Mouse (Mus musculus) natural killer cell, adult 2 months (primary cell): Measurements from ENCODE around the gene Mex3d.
A peak's percentile ranks its signal among the peaks of the same experiment; 100 is the strongest.

Experiments
- DNase-seq, 2 experiments: peaks; one replicate each; pipeline ENCODE4 v3.0.0; 2022; ENCODE audit warnings: low spot score in 2 of 2

Gene Mex3d

GRCm38 (mm10) chr10:80386735-80387471, 556 bp downstream of the Mex3d start:
- DNase-seq: no peak

GRCm38 (mm10) chr10:80385811-80386734, 1.4 kb downstream of the Mex3d start:
- no peak for DNase-seq

DNA sequence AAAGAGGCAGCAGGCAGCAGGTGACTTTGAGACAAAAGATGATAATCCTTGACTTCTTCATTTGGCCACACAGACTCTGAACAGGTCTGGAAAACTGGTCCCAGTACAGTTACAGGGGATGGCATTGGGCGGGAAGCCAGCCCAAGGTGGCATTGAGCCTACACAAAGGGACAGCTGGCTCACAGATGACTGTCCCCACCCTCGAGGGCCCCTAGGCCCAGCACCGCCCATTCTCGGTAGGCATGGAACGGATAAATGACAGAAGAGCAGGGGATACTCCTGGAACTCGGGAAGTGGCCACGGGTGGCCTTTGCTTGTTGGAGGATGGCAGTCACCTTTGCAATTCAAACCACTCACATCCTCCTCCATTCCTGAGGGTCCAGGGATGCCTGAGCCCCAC, 2.1 kb downstream of the Mex3d start:
- DNase-seq: no peak

DNA sequence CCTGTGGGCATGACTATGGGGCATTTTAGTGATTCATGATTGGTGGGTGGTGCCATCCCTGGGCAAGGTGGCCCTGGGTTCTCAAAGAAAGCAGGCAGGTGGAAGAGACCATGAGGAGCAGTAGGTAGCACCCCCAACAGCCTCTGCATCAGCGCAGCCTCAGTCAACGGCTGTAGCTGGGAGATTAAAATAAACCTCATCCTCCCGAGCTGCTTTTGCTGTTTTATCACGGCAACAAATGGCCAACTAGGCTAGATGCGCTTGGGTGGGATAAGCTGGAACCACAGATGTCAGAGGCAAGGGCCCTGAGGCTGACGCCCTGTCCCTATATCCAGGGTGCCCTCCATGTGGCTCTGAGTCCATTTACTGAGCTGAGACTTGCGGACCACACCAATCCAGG, 2.8 kb downstream of the Mex3d start:
- DNase-seq: no peak

GRCm38 (mm10) chr10:80384115-80384639, 3.3 kb downstream of the Mex3d start:
- no peak for DNase-seq

DNA sequence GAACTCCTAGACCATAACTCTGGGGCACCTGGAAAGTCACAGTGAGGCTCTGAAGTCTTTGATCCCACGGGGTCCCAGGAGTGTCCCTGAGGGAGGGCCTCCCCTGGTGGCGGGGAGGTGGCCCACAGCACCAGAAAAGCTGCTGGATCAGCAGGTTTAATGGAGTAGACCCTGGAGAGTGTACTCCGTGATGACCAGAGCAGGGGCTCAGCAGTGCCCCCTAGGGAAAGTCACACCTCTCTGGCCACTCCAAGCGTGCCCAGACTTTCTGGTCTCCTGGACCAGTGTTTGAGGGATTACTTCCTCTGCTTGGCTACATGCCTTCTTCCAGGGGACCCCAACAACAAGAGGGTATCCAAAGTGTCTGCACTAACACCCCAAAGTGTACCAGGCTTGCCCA, 4.0 kb downstream of the Mex3d start:
- DNase-seq: no peak

DNA sequence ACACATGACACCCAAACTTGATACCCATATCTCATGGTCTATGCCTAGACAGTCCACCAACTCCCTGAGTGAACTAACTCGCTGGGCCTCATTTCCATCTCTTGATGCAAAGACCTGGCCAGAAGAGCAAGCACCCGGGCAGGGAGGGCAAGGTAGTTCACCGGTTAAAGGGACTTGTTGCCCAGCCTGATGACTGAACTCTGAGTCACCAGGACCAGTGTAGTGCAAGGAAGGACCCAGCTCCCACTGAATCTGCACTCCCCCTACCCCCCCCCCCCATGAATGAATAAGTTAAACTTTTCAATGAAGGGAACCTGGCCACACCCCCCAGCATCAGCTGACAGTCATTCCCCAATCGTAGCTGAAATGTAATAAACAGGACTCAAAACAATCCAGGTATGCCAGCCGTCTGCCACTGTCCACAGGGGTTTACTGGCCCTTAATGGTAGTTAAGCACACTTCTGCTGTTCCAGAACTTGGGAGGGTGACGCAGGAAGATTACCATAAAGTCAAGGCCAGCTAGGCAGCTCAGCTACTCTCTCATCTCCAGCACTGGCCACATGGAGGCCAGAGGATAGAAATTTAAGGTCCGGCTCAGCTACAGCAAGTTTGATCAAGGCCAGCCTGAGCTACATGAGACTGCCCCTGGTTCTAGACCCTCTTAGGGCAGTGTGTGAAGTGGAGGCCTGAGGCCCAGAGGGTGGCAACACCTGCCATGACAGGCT, 4.7 kb downstream of the Mex3d start:
- no peak for DNase-seq

GRCm38 (mm10) chr10:80377716-80378115, 9.7 kb downstream of the Mex3d start:
- DNase-seq: peak in 1 of 2 experiments; percentile 50

DNA sequence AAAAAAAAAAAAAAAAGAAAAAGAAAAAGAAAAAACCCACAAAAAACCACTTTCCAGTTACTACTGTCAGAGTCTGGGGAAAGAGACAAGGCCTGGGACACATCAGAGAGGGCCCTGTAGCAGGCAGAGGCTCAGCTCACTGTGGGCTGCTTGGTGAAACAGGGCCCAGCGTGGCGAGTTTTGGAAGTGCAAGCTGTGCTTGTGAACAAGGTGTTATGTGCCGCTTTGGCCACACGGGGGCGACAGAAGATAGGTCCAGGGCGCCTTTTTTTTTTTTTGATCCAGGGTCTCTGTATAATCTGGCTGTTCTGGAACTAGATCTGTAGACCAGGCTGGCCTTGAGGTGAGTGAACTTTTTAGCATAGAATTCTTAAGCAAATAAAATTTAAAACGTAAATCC, 11.3 kb downstream of the Mex3d start:
- DNase-seq: peak; percentile 85 to 92

DNA sequence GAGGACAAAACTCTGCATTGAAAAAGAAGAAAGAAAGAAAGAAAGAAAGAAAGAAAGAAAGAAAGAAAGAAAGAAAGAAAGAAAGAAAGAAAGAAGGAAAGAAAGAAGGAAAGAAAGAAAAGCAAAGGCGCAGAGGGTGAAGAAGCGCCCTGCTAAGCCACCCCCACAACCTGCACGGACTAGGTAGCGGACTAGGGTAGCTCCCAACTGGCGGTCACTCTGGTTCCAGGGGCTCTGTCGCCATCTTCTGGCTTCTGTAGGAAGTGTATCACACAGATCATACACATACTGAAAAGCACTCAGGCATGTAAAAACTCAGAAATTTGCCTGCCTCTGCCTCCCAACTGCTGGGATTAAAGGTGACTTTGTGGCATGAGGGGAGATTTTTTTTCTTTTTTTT, 13.4 kb downstream of the Mex3d start:
- peak; percentile 71 to 83 for DNase-seq

- no peak for DNase-seq
Observed at GRCm38 (mm10) chr10:80372706-80373105, 14.8 kb downstream of the Mex3d start.

- DNase-seq: no peak
Observed at GRCm38 (mm10) chr10:80371983-80372382, 15.5 kb downstream of the Mex3d start.

DNA sequence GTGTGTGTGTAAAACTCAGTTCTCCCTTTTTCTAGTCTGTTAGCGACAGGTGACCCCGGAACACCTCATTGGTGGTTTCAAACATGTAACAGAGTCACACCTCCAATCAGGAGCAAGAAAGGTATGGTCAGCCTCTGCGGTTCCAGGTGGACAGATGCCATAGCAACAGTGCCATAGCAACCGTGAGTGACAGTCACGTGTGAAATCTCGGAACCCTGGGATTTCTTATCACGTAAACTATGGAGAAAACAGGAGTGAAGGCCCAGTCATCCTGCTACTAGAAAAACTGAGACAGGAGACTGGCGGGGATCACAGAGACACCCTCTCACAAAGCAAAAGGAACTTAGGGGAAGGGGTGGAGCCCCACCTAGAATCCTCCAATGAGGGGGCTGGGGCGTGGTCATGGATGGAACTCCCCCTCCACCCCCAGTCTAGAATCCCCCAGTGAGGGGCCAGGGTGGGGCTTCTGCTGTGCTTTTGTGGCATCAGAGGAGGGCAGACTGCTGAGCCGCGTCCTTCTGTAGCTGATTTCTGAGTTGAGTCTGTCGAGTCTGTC, 16.0 kb downstream of the Mex3d start:
- peak; percentile 69 to 86 for DNase-seq

DNA sequence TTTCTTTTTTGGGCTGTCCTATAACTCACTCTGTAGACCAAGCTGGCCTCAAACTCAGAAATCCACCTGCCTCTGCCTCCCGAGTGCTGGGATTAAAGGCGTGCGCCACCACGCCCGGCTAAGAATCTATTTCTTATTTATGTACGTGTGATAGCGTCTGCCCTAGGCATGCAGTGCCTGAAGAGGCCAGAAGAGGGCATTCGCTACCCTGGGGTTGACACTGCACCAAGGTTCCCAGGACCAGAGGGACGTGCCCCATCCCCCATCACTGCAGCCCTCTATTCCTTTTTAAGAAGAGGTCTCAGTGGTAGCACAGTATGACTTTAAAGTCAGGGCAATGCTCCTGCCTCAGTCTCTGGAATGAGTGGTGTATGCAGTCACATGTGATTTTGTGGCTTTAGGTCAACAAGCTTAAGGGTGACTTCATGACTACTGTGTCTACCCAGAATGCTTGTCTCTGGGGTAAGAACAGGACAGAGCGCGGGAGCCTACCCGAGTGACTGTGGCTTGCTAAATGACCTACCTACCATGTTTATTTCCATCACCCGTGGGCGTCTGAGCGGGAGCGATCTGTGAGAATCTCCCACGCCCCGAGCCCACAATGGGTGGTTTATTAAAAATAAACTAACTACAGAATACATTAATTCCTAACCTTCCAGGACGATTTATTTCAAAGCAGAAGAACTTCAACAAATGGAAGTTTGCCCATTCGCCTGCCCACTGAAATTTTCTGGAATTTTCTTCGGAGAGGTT, 17.3 kb downstream of the Mex3d start:
- peak in 1 of 2 experiments; percentile 37 for DNase-seq

- DNase-seq: no peak
Observed at GRCm38 (mm10) chr10:80368392-80368791, 19.1 kb downstream of the Mex3d start.

DNA sequence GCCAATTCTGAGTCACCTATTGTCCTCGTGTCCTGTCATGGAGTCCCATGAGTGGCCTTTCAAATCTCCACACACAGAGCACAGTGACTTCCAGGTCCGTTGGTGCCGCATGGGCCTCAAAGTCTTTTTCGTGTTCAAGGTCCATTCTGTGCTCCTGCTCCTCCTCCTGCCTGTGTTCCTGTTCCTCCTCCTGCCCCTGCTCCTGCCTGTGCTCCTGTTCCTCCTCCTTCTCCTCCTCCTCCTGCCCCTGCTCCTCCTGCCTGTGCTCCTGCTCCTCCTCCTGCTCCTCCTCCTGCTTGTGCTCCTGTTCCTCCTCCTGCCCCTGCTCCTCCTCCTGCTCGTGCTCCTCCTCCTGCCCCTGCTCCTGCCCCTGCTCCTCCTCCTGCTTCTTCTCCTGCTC, 19.5 kb downstream of the Mex3d start:
- DNase-seq: no peak

DNA sequence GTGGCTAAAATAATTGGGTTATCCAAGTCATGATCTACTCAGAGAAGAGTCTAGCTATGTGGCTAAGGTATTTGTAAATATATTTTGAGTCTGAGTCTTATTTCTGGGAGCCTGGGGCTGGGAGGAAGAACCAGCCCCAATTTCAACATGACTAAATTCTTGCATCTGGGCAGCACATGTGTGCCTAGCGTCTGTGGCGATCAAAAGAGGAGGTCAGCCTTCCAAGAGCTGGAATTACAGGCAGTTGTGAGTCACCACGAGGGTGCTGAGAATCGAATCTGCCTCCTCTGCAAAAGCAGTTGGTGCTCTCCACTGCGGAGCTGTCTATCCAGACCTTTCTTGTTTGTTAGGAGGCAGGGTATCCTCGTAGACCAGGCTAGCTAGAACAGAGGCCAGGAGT, 21.7 kb downstream of the Mex3d start:
- no peak for DNase-seq

DNA sequence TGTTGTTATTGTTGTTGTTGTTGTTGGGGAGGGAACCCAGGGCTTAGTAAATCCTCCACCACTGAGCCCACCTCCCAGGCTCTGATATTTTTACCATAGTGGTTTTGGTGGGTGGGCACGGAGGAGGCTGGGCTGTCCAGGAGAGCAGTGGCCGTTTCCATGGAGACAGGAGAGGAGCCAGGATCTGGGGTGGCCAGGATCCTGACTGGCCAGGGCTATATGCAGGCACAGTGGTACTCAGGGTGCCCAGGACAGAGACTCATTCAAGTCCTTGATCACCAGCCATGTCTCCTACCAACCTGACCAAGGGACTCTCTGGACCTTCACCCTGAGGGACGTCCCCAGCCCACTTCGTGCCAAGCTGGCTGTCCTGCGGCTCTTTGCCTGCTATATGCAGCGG, 23.7 kb downstream of the Mex3d start:
- DNase-seq: no peak

DNA sequence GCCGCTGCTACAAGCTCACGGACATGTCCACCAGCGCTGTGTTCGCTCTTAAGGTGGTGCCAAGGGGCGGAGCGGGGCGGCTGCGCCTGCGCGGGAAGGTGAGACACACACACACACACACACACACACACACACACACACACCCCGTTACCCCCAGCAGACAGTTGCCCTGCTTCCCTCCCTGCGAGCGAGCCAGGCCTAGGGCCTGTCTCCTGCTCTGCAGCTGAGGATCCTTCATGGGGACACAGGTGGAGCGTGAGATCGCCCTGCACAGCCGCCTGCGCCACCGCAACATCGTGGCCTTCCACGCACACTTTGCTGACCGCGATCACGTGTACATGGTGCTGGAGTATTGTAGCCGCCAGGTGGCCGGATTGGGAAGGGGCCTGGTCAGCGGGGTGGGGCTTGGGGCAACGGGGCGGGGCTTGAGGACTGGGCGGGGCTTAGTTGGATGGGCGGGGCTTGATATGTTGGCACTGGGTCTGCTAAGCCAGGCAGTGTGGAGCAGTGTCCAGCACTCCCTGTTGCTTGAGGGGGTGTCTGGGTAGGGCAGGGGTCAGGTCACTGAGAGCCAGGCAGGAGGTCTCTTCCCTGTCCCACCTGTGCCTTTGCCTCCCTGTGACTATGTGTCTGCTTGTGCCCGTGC, 29.3 kb downstream of the Mex3d start:
- DNase-seq: no peak

- DNase-seq: no peak
Observed at GRCm38 (mm10) chr10:80357336-80357735, 30.1 kb downstream of the Mex3d start.
